Mouse (Mus musculus): ENCODE data around the gene Fstl5.

DNA sequence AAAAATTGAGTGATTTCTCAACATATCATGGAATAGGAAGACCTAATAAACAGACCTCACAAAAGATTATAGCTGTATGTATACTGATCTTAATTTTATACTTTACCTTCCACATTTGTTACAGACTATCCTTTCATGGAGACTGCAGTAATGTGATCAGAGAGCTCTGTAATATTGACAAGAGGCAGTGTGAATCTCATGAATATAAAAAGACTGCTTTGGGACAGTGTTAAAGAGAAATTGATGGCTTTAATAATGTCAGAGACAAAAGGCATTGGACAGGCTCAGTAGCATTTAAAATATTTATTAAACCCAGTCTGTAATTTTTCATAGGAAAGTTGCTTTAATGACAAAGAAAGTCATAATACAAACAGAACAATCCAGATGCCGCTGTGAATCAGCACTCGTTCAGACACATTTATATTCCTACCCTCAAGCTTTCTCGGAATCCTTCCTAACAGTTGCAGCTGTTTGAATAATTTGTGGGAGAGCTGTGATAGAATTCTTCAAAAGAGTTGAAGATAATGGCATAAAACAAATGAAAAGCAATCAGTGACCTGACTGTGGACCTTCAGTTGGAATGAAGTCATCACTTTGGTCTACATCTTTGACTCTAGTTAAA is 499.0 kb downstream of the Fstl5 start:
- TF ChIP-seq CTCF (IDR thresholded peaks at IDR 0.05; ENCODE audit: control insufficient read depth, insufficient read depth, low read length) (no peak), POLR2A (IDR thresholded peaks at IDR 0.05; ENCODE audit: borderline replicate concordance, control insufficient read depth, low read depth, low read length) (no peak)

Measured in bone marrow, adult 2 months (tissue).